Mouse (Mus musculus): Measurements from ENCODE around the gene Ascc2.

The Ascc2 gene

DNA sequence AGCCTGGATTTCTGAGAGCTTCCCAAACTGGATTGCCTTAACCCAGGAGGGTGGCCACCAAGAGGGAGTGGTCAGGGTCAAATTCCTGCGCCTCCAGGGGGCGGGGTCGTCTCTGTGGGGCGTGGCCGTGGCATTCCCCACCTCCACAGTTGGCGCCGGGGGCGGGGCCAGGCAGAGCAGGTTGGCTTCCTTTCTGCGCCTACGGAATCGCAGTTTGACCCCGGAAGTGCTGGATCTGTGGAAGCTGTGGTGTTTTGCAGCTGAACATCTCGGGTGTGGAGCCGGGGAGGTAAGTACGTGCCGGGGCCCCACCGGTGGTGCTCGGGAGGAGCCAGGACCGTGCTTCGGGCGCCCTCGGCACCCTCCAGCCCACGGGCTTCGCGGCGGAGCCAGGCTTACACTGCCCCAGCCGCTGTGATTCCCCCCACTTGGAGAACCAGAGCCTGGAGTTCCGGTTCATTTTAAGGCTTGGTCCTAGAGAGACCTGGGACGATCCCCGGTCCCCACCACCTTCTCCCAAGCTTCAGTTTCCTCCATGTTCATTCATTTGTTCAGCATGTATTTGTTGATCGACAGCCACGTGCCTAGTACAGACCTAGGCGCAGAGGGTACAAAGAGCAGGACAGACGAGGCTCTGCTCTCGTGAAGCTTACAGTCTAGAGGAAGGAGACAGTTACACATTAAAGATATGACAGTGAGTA lies at the start of gene Ascc2:
TSS of gene Ascc2 (plus strand) at position 214 of the 701 bp plus-strand sequence.
- DNase-seq: peak; percentile 98

DNA sequence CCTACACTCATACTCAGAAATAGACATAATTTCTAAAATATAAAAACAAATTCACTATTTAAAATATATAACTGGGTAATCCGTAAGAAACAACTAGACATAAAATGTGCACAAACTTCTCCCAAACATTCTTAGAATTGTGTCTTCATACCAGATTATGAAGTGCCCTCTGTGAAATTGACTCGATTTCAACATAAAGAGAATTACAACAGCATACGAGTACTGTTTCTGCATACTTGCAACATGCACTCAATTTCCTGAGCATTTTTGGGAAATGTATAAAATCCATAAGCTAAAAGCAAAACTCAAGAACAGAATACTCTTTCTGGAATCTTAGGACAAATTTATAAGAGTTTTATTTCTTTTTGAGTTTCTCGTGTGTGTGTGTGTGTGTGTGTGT lies 45.7 kb upstream of the Ascc2 start:
- DNase-seq: peak; percentile 32

DNA sequence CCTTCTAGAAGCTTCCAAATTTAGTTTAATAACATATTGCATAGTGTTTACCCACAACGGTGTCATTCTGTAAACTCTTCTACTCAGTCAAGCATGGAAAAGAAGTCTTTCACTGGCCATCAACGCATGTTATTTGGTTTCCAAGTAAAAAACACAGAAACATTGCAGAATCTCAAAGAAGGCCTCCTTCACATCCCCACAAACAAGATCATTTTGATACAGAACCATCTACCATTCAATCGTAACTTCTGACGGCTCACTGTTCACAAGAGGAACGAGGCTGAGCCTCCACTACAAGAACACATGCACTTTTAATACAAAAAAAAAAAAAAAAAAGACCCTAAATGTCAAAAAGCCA lies 44.1 kb upstream of the Ascc2 start:
- no peak for DNase-seq

DNA sequence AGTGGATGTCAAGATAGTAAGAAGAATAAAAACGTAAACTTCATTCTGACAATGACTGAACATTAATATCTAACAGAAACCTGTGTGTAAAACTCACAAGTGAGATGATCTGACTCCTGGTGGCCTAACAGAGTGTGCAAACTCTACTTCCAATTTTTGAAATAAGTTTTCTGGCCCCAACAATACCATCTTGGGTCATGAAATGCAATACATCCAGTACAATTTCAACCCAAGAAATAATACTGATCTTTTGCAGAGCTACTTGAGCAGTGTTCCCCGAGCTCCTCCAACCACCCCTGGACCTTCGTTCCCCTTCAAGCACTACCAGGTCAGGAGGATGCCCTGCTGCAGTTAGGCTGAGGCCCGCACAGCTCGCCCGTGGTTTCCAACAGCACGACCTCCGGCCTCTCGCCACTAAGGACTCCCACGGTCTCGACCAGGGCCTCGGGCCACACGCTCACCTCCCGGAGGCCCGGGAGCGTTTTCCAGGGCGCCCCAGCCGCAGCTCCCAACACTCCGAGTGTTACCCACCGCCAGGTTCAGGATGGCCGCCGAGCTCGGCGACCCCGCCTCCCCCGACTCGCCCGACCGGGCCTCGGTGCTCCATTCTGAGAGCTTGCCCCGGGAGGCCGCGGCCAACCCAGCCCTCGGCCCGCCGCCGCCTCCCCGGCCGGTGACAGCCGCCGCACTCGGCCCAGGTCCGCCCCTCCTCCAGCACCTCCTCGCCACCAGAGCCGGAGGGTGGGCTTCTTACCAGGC lies 43.5 kb upstream of the Ascc2 start:
- DNase-seq: peak; percentile 40

DNA sequence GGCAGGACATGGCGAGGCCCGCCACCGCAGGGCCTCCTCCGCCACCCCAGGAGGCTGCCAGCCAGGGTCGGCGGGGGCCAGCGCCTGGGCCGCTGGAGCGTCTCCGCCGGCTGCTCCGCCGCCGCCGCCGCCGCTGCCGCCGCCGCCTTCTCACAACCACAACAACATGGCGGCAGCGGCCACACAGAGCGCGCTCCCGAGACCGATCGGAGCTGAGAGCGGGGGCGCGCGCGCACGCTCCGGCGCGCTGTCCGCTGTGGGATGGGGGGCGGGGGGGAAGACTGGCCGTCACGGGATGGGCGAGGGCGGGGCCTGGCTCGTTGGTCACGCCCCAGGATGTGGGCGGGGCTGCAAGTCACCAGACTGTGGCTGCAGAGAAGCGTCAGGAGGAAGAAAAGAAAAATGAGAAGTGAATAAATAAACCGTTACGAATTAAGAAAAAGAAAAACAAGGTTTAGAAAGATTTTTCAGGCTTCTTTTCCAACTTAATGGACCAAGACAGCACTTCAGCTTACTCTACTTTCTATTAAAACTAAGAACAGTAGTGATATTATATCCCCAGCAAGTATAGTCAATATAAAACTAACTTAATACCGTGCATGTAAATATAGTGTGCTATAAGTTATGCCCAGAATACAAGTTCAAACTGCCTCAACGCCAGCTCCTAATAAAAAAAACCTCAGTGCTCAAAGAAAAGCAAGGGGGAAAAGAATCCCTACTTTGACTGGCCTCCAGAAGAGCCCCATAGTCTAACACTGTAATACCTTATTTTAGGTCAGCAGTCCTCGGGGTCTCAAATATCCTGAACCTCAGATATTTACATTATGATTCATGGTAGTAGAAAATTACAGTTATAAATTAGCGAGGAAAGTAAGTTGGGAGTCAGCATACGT lies 42.7 kb upstream of the Ascc2 start, which contains the start of gene Mtmr3:
TSS of gene Mtmr3 (minus strand) at position 256 of the 893 bp plus-strand sequence.
- peak; percentile 98 for DNase-seq

DNA sequence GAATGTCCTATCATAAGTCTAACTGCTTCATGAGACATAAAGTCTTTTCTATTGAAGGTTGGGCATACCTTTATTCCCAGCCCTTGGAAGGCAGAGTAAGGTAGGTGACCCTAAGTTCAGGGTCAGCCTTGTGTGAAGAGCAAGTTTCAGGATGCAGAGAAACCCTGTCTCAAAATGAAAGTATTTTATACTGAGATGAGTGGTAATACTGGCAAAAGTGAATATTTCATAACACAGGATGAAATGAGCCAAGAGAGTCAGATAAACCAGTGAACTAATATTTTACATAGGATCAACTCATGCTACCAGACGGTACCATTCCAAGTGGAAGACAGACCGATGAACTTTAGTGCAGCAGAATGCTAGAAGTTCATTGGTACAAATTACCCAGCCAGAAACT lies 39.1 kb upstream of the Ascc2 start:
- DNase-seq: no peak

DNA sequence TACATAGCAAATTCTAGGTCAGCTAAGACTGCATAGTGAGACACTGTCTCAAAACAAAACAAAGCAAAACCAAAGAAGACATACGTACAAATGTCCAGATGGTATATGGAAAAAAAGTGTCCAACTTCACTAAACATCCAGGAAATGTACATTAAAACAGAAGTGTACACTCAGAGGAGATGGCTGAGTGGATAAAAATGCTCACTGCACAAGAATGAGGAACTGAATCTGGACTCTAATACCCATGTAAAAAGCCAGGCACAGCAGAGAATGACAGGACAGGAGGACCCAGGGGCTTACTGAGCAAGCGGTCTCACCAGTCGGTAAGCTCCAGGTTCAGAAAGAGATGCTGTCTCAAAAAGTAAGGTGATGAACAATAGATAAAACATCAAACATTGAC lies 37.6 kb upstream of the Ascc2 start:
- no peak for DNase-seq

DNA sequence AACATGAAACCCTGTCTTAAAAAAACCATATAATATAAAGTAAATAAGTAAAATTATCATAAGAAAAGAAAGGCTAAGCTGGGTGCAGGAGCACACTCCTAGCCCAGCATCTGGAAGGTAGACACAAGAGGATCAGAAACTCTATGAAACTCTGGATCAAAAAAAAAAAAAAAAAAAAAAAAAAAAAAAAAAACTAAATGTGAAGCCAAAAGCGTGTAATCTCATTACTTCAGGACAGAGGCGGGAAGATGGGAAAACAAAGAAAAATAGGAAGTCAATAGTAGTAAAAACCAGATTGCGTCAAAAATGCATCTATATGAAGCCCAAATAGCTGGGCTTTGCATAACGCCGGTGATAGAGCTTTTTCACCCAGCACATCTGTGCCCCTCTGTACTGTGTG lies 35.7 kb upstream of the Ascc2 start:
- DNase-seq: no peak

DNA sequence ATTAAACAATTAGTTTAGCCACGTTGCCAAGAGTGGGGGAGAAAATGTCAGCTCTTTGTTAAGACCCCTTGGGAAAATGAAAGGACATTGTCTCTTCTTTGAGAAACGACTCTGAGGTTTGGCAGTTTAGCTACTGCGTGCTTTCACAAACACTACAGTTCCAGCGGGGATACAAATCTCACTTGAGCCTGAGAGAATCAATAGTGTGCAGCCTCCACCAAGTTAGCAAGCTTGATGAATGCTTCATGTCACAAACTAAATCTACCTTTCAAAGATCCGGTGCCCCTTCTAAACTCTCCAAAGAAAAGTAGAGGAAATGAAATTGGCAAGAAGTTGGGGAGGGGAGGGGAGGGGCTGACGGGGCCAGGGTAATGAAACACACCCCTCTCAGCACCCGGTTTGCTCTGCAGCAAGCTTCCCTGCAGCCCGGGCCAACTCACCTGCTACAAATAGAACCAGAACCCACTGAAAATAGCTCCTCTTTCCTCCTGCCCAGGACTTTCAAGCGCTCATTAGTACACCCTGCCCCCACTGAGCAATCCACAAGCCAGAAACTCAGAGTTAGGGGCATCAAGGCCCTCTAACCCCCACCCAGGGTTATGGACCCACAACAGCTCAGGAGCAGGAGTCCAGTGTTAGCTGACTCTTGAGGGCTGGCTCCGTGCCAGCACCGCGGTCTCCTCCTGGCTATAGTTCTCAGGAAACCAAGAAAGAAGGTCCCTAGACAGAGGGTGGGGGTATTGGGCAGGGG lies 34.7 kb upstream of the Ascc2 start:
- peak; percentile 42 for DNase-seq

DNA sequence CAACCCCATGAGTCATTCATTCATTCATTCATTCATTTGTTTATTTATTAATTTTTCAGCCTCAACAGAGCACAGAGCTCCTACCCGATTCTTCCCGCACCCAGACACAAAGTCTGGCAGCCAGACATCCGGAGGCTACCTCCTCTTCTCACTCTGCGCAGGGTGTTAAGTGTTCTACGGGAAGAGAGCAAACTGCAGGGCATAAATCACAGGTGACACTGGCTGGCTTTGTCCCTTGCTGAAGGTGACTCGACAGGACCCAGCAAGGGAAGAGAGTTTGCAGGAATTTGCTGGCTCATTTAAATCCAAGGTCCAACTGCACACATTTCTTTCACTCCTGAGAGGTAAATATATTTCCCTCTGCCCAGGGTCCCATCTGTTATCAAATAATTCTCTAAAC lies 33.1 kb upstream of the Ascc2 start:
- no peak for DNase-seq

DNA sequence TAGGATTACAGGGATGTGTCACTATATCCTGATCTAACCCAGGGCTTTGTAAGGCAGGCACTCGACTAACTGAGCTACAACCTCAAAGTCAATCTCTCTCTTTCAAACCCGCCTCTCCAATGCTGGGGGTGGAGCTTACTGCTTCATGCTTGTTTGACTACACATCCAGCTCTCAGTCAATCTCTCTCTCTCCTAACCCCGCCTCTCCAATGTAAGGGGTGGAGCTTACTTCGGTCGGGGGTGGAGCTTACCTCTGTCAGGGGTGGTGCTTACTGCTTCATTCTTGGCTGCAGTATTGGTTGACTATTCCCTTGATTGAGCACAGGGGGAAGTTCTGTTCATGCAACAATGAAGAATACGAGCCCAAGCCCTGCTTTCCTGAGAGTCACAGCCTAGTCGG lies 32.1 kb upstream of the Ascc2 start:
- no peak for DNase-seq

DNA sequence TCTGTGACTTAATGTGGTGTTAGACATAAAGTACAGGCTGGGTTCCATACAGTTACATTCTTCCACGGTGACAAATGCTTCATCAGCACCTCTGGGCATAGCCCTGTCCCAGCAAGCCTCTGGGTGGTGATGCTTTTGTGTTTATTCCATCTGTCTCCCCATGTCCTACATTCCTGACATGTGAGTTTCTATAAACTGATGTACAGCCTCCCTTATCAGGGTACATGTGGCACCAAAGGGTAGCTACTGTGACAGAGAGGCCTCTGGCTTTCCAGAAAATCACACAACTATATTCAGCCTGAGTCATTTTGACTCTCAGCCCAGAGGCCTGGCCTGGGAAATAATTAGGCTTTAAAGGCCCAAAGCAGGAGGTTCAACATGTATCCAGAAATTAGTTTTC lies 31.0 kb upstream of the Ascc2 start:
- no peak for DNase-seq

DNA sequence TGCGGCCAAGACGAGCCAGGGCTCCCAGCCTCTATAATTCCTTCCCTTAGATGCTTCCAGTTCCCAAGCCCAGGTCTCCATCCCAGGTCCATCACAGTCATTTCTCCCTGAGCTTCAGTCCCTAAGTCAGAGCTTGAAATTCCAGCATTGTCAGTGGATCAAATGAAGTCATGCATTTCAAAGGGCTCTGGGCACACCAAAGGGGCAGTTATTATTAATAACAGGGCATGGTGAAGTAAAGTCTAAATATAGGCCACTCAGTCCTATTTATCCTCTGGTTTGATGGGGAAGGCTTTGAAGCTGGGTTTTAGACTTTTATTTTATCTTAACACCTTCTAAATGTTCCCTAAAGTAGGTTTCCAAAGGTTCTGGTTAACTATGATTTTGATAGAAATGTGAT lies 25.6 kb upstream of the Ascc2 start:
- DNase-seq: no peak

DNA sequence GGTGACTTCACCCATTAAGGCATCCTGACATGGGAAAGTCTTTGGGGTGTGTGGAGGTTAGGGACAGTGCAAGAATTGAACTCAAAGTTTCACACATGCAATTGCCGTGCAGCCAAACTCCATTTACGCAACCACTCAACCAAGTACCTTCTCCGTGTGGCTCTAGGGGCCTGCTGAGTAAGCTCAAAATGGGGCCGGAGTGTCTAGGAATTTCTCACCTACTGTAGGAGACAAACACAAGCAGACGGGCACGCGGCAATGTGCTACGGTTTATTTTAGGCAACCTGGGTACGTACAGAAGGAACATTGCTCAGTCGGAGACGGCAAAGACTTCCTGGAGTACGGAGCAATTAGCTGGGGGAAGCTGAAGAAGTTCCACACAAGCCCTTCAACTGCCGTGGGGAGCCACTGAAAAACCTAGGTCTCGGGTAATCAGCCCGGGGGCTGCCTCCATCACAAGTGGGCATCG lies 17.5 kb upstream of the Ascc2 start, which contains the start of gene Gm11032:
TSS of gene Gm11032 (plus strand) at position 51 of the 469 bp plus-strand sequence.
- DNase-seq: no peak

DNA sequence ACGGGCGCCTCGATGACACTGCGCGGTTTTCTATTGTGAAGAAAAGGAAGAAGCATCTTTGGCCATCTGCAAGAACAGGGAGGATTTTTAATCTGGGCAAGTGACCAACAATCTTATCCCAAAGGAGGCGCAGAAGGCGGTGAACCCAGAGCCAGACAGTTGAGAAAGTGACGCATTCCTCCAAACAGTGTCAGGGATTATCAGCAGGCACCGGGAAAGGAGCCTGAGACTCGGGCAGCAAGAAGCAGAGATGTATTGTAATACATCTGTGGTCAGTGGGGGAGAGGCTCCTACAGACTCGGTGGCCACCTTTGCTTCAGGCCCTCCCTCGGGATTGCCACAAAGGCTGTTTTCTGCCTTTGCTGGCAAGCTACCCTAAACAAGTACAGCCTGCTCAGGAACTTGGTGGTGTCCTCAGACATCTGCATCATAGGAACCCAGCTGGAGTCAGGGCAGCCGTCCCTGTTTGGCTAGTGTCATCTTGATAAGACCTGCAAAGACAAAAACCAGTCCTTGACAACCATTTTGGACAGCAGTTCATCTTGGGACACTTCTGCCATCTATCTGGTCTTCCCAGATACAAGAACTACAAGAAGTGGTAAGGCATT lies 16.9 kb upstream of the Ascc2 start:
- peak; percentile 35 for DNase-seq

DNA sequence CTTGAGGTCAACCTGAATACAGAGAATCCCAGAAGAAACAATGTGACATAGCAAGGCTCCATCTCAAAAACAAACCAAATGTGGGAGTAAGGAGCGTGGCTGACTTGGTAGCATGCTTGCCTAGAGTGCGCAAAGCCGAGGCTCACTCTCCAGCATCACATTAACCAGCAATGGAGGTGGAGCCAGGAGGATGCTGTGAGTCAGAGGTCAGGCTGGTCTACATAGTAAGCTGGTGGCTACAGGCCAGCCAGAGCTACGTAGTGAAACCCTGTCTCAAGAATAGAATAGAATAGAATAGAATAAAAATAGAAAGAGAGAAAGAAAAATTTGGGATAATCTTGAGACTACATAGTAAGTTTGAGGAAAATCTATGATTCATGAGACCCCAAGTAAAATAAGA lies 15.7 kb upstream of the Ascc2 start:
- DNase-seq: no peak

DNA sequence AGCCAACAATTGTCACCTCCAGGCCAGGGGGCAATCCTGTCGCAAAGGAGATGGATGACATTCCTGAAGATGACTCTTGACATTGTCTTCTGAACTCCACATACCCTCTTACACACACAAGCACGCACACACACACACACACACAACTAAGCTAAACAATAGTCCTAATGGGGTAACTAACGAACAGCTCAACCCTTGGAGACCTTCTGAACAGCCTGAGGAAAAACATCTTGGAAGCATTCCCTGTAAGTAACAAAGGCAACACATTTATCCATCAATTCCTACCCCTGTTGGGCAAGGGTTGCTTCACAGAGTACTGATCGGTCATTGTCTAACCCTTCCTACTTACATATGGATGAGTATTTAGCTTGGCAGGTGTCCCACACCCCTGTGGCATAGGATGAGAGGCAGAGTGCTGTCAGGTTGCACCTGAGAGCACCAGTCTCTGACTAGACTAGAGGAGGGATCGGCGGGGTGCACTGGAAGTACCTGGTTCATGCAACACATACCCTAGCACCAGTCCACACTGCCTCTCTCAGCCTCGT lies 15.0 kb upstream of the Ascc2 start:
- DNase-seq: no peak

DNA sequence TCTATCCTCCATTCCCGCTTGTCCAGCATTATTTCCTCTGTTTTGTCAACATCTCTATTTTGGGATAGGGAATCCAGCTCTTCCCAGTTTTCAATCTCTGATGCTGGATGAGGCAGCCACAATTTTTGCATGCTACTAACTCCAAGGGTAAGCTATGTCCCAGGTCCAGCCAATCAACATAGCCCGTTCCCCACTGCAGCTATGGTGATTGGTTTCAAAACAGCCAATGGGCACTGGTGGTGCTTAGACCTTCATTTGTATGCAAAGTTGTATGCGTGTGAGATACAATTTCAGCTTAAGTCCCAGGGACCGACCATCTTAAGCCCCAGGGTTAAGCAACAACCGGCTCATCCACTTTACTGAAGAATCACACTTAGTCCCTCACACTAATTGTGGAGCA lies 14.6 kb upstream of the Ascc2 start:
- DNase-seq: no peak

DNA sequence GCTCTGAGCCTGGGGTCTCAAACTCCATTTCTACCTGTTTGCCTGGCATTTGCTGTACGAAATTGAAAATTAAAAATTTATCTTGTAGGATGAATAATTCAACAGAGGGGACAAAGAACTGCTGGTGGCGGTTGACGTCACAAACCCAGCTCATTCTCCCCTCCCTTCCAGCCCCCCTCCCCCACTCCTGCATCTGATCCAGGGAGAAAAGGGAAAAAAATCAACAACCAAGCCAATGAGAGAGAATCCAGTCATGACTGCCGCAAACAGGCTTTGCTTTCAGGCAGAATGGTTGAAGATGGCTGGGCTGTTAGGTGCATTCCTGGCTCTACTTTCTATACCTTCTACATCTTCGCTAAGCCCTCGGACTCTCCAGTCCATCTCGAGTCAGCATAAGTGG lies 11.6 kb upstream of the Ascc2 start:
- DNase-seq: no peak

DNA sequence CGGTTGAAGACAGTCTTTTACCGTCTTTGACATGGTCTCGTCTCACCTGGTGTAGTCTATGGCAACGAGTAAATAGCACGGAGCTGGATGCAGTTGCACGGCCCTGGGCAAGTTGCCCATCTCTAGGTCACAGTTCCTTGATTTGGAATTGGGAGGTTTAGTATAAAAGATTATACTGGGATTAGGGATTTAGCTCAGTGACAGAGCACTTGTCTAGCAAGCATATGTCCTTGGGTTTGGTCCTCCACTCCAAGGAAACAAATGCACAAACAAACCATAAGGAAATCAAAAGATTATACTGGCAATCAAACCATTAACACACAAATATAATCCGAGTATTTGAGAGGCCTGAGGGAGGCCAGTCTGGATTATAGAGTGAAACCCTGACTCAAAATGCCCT lies 9.9 kb upstream of the Ascc2 start:
- DNase-seq: no peak

DNA sequence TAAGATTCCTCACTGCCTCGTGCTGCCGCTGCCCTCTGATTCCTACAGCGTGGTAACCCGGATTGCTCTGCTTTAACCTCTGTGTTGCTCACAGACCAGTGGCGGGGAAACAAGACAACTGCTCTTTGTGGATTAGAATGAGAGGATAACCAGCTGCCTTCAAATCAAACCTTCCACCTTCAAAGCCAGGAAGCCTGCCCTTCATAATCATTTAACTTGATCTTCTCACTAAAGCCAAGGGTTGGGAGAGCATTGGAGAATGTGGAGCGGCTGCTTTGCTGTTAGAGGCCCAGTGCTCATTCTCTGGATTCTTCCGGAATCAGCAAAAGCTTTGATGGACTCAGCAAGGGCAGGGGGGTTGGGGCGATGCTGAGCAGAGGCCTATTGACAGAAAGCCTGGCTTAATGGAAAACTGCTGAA lies 7.7 kb upstream of the Ascc2 start:
- peak; percentile 44 for DNase-seq

DNA sequence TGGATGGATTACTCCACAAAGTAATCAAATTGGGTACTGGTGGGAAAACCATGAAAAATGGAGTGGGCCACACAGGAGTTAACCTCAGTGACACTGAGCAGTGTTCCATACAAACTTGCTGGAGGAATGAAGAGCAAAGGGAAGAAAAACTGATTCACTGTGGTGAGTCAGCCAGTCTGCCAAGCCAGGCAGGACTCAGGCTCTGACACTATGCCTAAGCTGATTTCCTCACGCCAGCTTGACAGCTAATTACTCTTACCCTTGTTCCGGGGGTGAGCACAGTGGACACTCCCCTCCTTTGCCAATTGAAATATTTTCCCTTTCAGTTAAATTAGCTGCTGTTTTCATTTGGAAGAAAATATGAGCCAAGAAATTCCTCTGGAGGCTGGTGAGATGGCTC lies 4.1 kb upstream of the Ascc2 start:
- no peak for DNase-seq
